Mouse (Mus musculus) cerebral cortex, adult 2 months (tissue): ENCODE measurements around the gene Nudt9.

ENCODE experiments used
- WGBS: fragments of 180-500 bp; shearing (Covaris S2); methylation state at CpG from one replicate; pipeline ENCODE4 v1.1.7; 2018; 5-methylcytosine and 5-hydroxymethylcytosine counted together

Nudt9 gene

DNA sequence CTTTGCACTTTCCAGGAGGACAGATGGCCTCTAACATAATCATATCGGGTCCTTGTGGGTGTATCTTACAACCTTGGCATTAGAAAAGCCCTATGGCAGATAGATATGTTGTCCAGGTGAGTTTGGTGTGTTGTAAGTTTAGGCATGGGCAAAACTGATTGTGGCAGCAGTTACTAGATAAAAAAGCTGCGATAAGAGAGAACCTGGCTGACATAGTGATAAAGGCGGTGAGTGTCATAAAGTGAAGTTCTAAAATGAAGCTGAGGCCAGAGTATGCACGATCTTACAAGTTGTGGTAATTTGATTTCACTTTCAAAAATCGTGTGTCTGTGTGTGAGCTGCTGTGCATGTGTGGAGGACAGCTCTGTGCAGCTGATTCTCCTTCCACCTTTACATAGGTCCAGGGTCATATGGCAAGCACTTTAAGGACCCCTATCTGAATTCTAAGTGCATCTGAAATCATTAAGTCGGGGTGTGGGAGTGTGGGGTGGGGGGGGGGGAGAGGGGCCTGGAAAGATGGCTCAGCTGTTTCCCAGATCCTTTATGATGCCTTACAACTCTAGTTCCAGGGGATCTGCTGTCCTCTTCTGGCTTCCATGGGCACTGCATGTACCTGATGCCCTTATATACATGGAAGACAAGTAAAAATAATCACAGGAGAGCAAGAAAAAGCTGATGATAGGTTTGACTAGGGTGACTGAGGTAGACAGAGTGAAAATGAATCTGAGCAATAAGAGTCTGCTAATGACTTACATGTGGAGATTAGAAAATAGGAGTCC lies 6.8 kb upstream of the Nudt9 start:
- WGBS = 71% methylated on average over 6 of the region's 6 CpGs

DNA sequence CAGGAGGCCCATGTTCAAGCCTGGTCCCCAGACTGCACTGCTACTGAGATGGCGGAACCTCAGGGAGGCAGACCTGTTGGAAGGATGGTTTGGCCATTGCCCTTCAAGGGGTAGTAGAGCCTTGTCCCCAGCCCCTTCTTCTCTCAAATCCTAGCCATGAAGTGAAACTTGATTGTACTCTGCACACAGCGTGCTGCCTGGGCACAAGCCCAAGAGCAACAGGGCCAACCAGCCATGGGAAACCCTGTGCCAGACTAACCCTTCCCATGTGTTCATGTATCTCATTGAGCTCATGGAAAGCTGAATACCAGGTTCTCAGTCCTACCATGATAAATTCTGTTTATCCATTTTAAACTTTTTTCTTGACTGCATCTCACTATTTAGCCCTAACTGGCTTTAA lies 3.2 kb upstream of the Nudt9 start:
- 75% methylated on average over 2 of the region's 2 CpGs for WGBS

DNA sequence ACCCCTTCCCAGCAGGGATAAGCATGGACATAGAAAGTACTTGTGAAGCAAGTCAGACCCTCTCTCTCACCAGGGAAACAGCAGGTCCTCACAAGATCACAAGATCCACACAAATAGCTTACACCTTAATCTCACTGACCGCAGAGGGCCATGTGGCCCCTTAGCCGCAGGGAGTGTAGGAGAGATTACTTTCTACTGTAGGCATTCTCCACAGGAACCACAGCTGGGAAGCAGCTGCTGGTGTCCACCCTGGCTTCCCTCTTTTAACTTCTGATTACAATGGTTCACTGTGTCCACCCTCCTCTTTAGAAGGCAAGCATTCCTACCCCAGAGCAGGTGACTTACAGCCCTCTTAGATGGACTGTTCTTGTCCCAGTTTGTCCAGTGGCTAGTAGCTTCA lies 2.4 kb upstream of the Nudt9 start:
- WGBS = 56% methylated on average over 2 of the region's 2 CpGs

DNA sequence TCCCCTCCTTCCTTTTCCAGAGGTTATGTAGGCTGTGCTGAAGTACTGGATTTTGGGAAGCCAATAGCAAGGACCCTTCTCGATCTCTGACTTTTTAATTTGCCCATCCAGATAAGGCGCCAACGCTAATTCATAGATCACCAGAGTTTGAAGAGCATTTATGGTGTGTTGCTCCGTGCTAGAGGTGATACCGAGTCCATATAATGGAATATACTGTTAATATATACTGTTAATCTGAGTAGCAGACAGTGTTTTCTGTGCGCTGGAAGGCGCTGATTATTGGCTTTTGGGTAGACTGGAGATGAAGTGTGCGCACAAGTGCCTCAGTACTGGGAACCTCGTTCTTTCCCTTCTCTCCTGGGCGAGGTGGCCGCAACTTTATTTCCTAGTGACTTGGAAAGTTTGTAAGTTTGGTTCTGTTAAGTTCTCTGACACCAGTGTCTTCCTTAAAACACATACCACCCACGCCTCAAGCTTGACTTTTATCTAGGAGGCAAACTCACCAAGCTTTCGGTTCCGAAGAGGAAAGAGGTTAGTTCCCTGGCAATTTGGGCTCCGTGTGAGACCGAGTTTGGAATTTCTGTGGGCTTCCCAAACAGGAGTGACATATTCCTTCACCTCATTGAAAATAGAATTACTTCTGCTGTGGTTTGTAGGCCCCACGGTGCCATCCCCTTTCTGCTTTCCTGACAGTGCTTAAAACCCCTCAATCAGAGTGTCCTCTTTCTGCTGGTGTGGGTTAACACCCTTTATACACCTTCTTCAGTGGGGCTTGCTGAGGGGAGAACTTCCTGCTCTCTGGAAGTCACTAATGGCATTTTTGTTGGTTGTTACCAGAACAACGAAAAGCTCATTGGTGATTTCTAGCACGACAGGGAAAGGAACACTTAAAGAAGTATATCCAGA lies 1.3 kb downstream of the Nudt9 start:
- WGBS = 3% methylated on average over 19 of the region's 19 CpGs

DNA sequence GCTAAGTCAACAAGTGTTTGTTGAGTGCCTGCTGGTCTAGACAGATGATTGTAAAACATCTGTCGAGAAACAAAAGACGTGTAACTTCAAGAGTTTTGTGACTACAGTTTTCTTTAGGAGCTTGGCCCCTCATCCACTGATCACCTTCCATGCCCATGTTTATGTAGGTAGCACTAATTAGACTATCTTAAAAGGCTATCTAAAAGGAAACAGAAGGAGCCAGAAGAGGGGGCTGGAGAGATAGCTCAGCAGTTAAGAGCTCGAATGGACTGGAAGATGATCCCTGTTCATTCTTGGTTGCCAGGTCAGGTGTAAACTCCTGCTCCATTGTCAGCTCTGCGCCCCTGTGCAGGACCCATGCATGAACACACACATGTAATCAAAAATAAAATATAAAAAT lies 2.0 kb downstream of the Nudt9 start:
- WGBS = 44% methylated on average over 4 of the region's 4 CpGs

DNA sequence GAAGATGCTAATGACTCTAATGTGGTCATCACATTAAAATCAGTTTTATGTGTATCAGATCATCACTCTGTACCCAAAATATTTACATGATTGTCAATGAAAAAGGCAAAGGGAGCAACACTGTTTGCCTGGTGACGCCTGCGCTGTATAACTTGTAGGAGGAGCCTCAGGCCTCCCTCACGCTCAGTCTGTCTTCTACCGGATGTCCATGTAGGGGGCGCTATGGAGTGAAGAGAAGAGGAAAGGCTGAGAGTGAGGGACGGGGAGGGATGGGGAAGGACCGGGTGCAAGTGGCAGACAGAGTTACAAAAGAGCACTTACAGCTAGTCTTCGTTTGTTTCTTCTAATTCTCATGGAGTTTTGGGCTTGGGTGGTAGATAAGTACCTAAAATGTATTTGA lies 6.8 kb downstream of the Nudt9 start:
- WGBS = 61% methylated on average over 8 of the region's 8 CpGs

DNA sequence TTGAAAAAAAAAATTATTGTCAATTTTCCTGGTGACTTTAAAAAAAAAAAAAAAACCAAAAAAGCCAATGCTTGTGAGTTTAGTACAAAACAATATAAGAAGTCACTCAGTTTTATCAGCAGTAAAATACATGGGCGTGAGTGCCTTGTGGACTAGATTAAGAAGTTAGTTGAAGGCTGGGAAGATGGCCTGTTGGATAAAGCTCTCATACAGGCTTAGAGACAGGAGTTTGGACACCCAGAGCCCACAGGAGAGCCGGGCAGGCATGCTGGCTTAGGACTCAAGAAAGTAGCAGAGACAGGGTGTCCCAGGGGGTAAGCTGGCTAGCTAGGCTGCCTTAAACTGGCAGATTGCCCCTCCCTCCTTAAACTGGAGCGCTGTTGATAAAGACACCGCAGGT lies 8.8 kb downstream of the Nudt9 start:
- WGBS = 97% methylated on average over 4 of the region's 4 CpGs

DNA sequence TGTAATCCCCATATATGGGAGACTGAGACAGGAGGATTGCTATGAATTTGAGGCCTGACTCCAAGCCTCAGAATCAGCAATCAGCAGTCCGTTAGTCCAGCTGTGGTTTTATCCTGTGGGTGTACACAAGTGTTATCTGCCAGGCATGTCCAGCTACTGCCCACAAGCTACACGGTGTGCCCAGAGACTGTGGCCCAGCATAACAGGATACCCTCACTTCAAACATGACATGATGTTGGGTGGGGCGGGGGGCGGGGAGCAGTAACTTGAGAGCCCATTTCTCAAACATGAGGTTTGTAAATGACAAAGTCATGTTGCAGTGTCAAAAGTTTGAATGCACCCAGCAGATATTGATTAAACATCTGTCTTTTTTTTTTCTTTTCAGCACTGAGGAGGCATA lies 9.7 kb downstream of the Nudt9 start:
- 87% methylated on average over 4 of the region's 4 CpGs for WGBS

DNA sequence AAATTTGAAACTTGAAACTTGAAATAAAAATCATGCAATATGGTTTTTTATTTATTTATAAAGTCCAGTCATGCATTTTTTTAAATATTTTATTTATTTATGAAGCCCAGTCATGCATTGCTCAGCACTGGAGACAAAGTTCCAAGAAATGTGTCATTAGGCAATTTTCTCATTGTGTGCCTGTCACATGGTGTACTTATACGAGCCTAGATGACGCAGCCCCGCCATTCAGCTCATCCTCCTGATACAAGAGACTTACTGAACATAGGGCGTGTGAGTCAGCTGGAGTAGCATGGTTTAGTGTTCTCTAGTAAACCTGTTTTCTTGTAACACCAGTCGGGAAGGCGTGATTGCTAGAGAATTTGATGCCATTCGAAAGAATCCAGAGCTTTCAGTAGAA lies 10.2 kb downstream of the Nudt9 start:
- 92% methylated on average over 7 of the region's 7 CpGs for WGBS

DNA sequence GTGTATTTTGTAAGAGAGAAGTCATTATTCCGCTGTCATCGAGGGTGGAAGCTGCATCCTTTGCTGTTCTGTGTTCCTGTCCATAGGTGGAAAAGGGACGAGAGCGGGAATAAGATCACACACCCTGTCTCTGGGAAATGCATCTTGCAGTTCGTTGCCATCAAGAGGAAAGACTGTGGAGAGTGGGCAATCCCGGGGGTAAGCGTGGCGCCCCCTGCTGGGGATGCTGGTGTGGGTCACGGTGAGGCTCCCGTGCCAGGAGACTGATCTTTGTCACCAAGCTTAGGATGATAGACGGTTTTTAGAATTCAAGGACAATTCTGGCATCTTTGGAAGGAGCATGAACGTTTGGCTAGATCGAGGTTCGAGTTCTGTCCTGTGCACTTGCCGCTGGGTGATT lies 11.9 kb downstream of the Nudt9 start:
- WGBS = 60% methylated on average over 15 of the region's 15 CpGs

DNA sequence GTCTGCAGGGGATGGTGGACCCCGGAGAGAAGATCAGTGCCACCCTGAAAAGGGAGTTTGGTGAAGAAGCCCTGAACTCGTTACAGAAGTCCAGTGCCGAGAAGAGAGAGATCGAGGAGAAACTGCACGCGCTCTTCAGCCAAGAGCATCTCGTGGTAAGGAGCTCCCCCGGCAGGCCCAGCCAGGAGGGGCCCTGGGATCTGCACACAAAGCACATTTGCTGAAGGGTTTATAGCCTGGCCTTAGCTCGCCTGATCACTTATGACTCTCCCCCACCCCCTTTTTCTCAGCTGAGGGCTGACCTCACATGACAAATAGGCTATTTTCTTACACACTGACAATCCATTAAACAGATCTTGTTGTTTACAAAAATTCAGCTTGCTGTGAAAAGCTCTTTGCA lies 13.5 kb downstream of the Nudt9 start:
- 58% methylated on average over 9 of the region's 9 CpGs for WGBS

DNA sequence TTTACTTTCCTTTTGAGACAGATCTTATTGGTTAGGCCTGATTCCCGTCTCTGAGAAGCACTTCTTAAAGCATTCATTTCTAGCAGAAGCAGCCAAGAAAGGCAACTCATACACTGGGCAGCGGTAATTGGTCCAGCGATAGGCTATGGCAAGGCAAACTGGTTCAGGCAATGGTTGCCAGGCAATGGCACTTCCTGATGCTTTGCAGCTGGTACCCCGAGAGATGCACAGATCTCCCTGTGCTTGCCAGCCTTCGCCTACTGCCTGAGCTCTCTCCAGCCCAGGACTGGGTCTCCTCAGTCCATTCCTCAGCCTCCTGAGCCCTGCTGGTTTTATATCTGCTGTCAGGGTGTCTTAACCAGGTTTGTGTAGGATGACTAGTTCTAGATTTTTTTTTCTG lies 14.3 kb downstream of the Nudt9 start:
- WGBS = 66% methylated on average over 5 of the region's 5 CpGs

DNA sequence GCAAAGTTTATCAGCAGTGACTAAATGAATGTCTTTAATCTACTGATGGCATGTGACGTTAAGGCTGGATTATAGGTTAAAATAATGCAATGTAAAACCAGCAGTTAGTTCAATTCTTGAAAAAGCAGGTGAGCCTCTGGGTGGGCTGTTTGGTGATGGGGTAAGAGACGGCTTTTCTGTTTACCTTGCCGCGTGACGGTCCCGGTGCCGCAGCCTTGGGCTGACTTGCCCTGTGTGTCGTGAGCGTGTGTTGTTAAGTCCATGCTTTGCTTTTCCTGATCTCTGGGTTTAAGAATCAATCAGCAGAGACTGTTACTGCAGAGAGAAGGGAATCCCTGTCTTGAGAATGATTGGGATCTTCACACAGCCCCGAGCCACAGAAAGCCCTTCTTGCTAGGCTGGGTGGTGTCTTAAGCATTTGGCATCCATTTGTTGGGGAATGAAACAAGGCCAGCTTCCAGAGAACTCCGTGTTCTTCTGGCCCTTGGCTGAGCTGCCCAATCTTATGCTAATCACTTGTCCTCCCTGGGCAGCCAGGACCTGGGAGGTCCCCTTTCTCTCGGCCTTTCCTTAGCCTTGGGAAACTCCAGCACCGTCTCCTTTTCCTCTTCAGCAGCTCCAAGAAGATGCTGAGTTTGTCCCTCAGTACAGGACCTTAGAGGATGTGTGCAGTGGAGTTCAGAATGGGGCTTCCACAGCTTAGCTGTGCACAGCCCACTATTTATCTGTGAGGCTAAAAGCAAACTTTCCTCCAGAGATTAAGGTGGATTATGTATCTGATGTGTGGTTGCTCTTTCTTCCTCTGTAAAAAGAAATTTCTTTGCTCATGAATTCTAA lies 16.0 kb downstream of the Nudt9 start:
- 83% methylated on average over 13 of the region's 13 CpGs for WGBS

DNA sequence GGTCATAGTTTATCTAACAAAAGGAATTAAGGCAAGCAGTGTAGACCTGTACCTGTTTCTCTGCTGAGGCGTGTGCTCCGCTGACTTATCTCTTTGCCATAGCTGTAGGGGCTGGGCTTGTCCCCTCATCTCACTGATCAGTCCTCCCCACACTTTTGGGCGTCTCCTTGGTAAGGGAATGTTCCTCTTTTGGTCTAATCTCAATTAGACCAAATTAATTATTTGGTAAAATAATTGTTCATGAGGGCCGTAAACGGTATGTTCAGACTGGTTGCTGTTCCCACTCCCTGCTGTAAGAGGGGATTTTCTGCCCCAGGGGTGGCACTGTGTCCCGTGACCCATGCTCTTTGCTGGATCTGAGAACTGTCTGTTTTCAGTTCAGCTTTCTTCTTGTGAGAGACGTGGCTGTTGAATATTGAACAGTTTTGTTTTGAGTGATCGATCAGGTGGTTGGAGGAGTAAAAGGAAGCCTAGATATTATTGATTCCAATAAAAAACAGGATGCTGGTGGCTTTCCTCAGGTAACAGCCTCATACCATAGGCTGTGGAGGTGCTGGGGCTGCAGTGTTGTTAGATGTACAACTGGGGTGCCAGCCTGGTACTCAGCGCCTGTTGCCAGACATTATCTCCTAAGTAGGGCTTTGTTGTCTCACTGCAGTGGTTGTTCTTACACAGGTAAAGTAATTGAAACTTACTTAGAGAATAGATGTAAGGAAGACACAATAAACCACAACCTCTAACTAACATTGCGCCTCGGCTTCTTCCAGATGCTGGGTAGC lies 16.9 kb downstream of the Nudt9 start:
- WGBS = 88% methylated on average over 11 of the region's 11 CpGs

DNA sequence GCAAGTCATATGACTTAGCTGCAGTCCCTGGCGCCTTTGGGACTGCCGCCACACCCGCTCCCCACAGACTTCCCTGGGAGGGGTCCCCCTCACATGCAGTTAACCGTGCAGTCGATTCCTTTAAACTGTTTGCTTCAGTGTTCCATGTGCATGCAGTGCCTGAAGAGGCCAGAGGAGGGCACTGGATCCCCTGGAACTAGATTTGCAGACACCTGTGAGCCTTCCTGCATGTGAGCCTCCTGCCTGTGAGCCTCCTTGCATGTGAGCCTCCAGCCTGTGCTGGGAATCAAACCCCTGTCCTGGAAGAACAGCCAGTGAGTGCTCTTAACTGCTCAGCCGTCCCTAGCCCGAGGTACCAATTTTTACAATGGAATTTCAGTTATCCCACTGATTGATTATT lies 22.6 kb downstream of the Nudt9 start:
- 73% methylated on average over 7 of the region's 7 CpGs for WGBS

DNA sequence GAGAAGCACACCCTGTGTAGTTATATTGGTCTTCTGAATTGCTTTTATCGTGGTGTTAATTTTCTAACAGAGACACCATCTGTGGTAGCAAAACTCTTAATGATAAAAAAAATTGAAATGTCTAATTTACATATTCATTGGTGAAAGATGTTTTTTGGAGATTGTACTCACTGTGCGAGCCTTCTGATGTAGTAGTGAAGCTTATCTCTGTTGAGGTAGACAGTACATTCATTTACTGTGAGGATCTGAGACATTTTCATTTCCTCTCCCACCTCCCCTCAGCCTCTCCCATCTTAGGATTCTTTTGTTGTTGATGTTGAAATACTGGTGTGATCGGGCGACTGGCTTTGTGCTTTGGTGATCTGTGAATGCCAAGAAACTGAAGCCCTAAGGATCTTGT lies 24.9 kb downstream of the Nudt9 start:
- 50% methylated on average over 4 of the region's 4 CpGs for WGBS

DNA sequence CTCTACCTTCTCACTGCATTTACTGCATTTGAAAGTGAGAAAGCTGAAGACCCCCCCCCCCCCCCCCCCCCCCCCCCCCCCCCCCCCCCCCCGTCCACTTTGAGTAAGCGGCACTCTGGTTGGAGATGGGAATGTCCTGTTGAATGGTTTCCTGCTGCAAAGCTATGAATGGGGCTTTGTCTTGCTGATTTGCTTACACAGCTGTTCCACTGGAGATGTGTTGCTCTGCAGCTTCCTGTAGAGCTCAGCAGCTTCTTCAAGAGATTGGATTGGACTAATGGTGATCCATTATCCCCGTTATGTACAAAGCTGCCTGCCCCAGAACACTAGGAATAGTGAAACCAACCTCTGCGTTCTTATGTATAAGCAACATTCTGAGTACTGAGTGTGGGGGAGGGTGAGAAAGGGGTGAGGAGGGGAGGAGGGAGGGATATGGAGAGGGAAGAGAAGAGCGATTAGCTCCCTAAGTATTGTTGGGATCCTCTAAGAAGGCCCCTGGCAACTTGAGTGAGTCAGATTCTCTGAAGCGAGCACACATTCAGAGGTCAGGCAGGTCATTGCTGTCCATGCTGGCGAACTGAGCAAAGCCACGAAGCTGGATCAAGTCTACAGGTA lies 26.3 kb downstream of the Nudt9 start:
- 41% methylated on average over 7 of the region's 8 CpGs for WGBS

DNA sequence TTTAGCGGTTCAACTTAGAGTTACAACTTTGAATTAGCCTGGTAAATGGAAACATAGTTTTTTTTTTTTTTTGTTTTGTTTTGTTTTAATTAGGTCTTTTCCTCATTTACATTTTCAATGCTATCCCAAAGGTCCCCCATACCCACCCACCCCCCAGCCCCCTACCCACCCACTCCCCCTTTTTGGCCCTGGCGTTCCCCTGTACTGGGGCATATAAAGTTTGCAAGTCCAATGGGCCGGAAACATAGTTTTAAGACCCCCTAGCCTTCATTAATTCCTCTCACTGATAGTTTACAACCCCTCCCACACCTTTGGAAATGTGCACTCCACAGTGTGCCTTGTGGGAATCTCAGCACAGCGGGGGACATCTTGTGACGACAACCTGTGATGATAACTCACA lies 27.5 kb downstream of the Nudt9 start:
- 82% methylated on average over 5 of the region's 5 CpGs for WGBS

DNA sequence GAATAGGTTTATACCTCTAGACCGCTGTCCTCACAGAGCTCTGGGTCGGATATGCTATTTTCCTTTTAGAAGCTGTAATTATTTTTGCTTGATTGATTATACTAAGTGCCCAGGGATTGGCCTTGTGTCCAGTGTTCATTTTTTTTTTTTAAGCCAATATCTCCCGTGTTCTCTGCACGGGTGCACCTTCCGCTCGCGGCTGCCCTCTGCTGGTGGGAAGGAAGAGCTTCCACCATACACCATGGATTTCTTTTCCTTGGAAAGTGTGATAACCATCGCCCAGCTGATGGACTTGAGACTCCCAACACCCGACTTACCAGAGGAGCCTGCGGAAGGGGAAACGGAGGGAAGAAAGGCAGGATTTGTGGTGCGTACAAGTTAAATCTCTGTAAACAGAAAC lies 28.3 kb downstream of the Nudt9 start:
- WGBS = 29% methylated on average over 12 of the region's 12 CpGs

DNA sequence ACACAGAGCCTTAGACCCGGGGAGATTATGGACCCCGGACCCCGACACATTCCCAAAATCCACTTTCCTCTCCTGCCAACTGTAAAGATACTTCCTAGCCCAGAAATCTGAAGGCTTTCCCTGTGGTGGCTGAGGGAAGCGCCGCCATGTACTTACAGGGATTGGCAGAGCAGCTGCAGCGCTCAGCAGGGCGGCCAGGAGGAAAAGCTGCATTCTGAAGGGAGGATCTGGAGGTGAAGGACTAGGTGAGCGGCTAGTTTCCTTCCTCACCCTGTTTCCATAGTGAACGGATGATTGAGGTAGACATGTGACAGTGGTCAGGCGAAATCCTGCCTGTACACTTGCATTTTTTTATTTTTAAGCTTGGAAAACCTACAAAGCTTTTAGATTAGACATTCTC lies 30.3 kb downstream of the Nudt9 start:
- 39% methylated on average over 10 of the region's 10 CpGs for WGBS

DNA sequence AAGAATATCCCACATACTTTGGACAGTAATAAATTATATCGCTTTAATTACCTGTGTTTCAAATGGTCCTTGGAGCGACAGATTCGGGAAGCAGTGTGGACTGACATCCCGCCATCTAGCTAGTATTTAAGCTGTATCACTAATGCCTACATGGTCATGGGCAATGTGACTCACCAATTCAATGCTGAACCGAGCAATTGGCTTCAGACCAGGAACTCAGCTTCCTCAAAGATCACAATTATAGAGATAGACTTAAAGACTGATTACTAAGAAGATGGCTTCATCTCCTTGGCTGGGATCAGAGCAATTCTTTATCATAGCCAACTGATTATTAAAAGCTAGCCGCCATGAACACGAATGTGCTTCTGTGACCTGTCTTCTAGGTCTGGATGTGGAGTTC lies 31.4 kb downstream of the Nudt9 start, which contains the start of gene Gm17660:
Gm17660 (minus strand) TSS at position 101 of the 400 bp plus-strand sequence.
- WGBS = 91% methylated on average over 7 of the region's 7 CpGs
